Comparison of ENCODE assay signal across 28 mouse cellular contexts in genomic region chr2:50151401-50151800, GRCm38 (mm10).
DNase-seq lines count a peak whose midpoint lies in the region; ATAC-seq and TF ChIP-seq lines count a peak whose summit lies in the region.
"Had no signal": no experiment of that assay in that cellular context is flagged by ENCODE, and none has a peak within 500 bp of the region (broad histone marks: within the 10 kb centered on the region; RNA-seq: fewer than 3 reads in every experiment).

No protein-coding gene starts in this region.

- TF ChIP-seq POLR2A in kidney, adult 2 months (IDR thresholded peaks at IDR 0.05; ENCODE audit: low read depth, low read length), result no peak
- no peak for TF ChIP-seq POLR2A in small intestine, adult 2 months (IDR thresholded peaks at IDR 0.05; ENCODE audit: low read depth, low read length)

- 64% methylated on average over 2 of the region's 2 CpGs for WGBS in kidney, adult 2 months
- WGBS in small intestine, adult 2 months, result 93% methylated on average over 2 of the region's 2 CpGs

- no peak overlapping the region for H3K4me3 ChIP-seq in kidney, adult 2 months (ENCODE audit: insufficient read depth, low read depth, low read length)
- no peak overlapping the region for H3K4me3 ChIP-seq in small intestine, adult 2 months (ENCODE audit: low read depth, low read length)
- H3K4me3 ChIP-seq: embryonic facial prominence, embryonic 10.5 days; embryonic facial prominence, embryonic 13.5 days; erythroblast, embryonic 14.5 days; forebrain, embryonic 12.5 days; forebrain, embryonic 15.5 days; gastrocnemius, adult 2 months; heart, embryonic 12.5 days; heart, embryonic 15.5 days; hindbrain, embryonic 12.5 days; hindbrain, embryonic 15.5 days; intestine, embryonic 15.5 days had no signal

- H3K27ac ChIP-seq in kidney, adult 2 months (ENCODE audit: insufficient read depth, low read depth, low read length), result no peak overlapping the region
- peak overlapping the region; percentile 79; the same call in 1 of the 2 replicates for H3K27ac ChIP-seq in small intestine, adult 2 months (ENCODE audit: insufficient read depth, low read depth, low read length)
- H3K27ac ChIP-seq: embryonic facial prominence, embryonic 10.5 days; embryonic facial prominence, embryonic 13.5 days; forebrain, embryonic 12.5 days; forebrain, embryonic 15.5 days; gastrocnemius, adult 2 months; heart, embryonic 15.5 days; hindbrain, embryonic 12.5 days; hindbrain, embryonic 15.5 days had no signal

- DNase-seq in frontal cortex, postnatal 10 days (ENCODE audit: low spot score in 2 of 2), result no peak
- peak; percentile 7 for DNase-seq in kidney, adult 2 months
- DNase-seq in kidney, postnatal 4 days, result no peak
- DNase-seq in Muller cell, postnatal 12 days (ENCODE audit: inconsistent ontology term), result peak; percentile 87
- DNase-seq in layer of hippocampus, adult 11-12 months (ENCODE audit: low spot score), result no peak
- DNase-seq: adrenal gland, postnatal 36 days; B cell, adult 2 months; cerebellum, adult 18-20 months; cerebellum, adult 9-10 months; cerebellum, postnatal 14 days; gastrocnemius, adult 2 months; gastrocnemius, postnatal 14 days; heart, adult 18-20 months; heart, postnatal 14 days; heart, postnatal 4 days had no signal

- no peaks in the 10 kb centered on the region for H3K36me3 ChIP-seq in kidney, adult 2 months (ENCODE audit: control insufficient read depth, insufficient read depth, low read length)
- H3K36me3 ChIP-seq in small intestine, adult 2 months (ENCODE audit: control insufficient read depth, insufficient read depth, low read length), result no peaks in the 10 kb centered on the region
- H3K36me3 ChIP-seq: embryonic facial prominence, embryonic 13.5 days; forebrain, embryonic 12.5 days; forebrain, embryonic 15.5 days; heart, embryonic 12.5 days; heart, embryonic 15.5 days; hindbrain, embryonic 12.5 days; hindbrain, embryonic 15.5 days; intestine, embryonic 15.5 days had no signal

- peak; percentile 38; the same call in 1 of the 2 replicates for ATAC-seq in frontal cortex, adult (ENCODE audit: low TSS enrichment)
- ATAC-seq: activated CD4-positive, CD25-positive, alpha-beta regulatory T cell, adult 4 months; forebrain, embryonic 15.5 days had no signal

- peaks cover 10% of the 10 kb centered on the region; the same call in 1 of the 2 replicates for H3K4me1 ChIP-seq in kidney, adult 2 months (ENCODE audit: control insufficient read depth, insufficient read depth, low read length)
- H3K4me1 ChIP-seq in small intestine, adult 2 months (ENCODE audit: control insufficient read depth, insufficient read depth, insufficient read length, low read length), result peaks cover 18% of the 10 kb centered on the region; the same call in 1 of the 2 replicates
- H3K4me1 ChIP-seq: forebrain, embryonic 12.5 days; intestine, embryonic 15.5 days had no signal

- no peaks in the 10 kb centered on the region for H3K27me3 ChIP-seq in kidney, adult 2 months (replicated peaks; ENCODE audit: control insufficient read depth, insufficient read depth, low read length)
- no peaks in the 10 kb centered on the region for H3K27me3 ChIP-seq in small intestine, adult 2 months (ENCODE audit: control insufficient read depth, insufficient read depth, low read length)
- H3K27me3 ChIP-seq: embryonic facial prominence, embryonic 13.5 days; forebrain, embryonic 12.5 days; forebrain, embryonic 15.5 days; heart, embryonic 12.5 days; heart, embryonic 15.5 days; hindbrain, embryonic 12.5 days; hindbrain, embryonic 15.5 days; intestine, embryonic 15.5 days had no signal

- TF ChIP-seq CTCF in kidney, adult 2 months (conservative IDR thresholded peaks at IDR 0.05; ENCODE audit: insufficient read depth, insufficient read length, low read depth, low read length), result no peak
- TF ChIP-seq CTCF in small intestine, adult 2 months (IDR thresholded peaks at IDR 0.05; ENCODE audit: extremely low read depth, insufficient read length, insufficient replicate concordance, low read depth, low read length), result no peak

Comparison
In these comparisons a context has a peak if more than half of its experiments do, and no peak if none do; other contexts are left out.
1. DNase-seq: peak in kidney, adult 2 months (single experiment) and Muller cell, postnatal 12 days (single experiment); none in frontal cortex, postnatal 10 days (0 of 2), kidney, postnatal 4 days (0 of 2) and layer of hippocampus, adult 11-12 months (single experiment).